9 mouse cellular contexts compared by ENCODE assay signal in genomic region chr4:117132794-117133143, GRCm38 (mm10). TPM values are rescaled to one million over a fixed set of nuclear protein-coding genes. Genes with fewer than 3 reads are reported as not detected.
DNase-seq lines count a peak whose midpoint lies in the region; ATAC-seq and TF ChIP-seq lines count a peak whose summit lies in the region.
"Had no signal": no experiment of that assay in that cellular context is flagged by ENCODE, and none has a peak within 500 bp of the region (broad histone marks: within the 10 kb centered on the region; RNA-seq: fewer than 3 reads in every experiment).

No protein-coding gene starts in this region.

- no peaks in the 10 kb centered on the region for H3K27me3 ChIP-seq in CH12.LX (replicated peaks)
- 0 out of 2 replicates have a peak, but pooled peaks cover 4% of the 10 kb centered on the region for H3K27me3 ChIP-seq in forebrain, embryonic 16.5 days (replicated peaks; ENCODE audit: control insufficient read depth, insufficient read depth, low read length)
- H3K27me3 ChIP-seq in liver, embryonic 15.5 days: peaks cover 30% of the 10 kb centered on the region

- H3K4me3 ChIP-seq in gastrocnemius, adult 2 months: peak overlapping the region; percentile 95
- H3K4me3 ChIP-seq in CH12.LX (replicated peaks in 1 of 3; ENCODE audit: low read depth in 2 of 3, low read length in 2 of 3, poor library complexity in 1 of 3): peak overlapping the region; percentile 86 to 98 (median 91)
- peak overlapping the region; percentile 66 for H3K4me3 ChIP-seq in forebrain, embryonic 16.5 days (replicated peaks; ENCODE audit: low read length)
- peak overlapping the region; percentile 80 for H3K4me3 ChIP-seq in liver, embryonic 15.5 days (replicated peaks)

- no peak overlapping the region; the same call in 1 of the 2 replicates for H3K27ac ChIP-seq in gastrocnemius, adult 2 months
- H3K27ac ChIP-seq in CH12.LX (ENCODE audit: insufficient read depth, low read depth): no peak overlapping the region
- H3K27ac ChIP-seq in forebrain, embryonic 16.5 days (ENCODE audit: low read length): no peak overlapping the region
- no peak overlapping the region for H3K27ac ChIP-seq in liver, embryonic 15.5 days (replicated peaks)

- peak overlapping the region; percentile 91 for H3K4me2 ChIP-seq in CH12.LX (ENCODE audit: insufficient read depth, low read depth, poor library complexity, severe bottlenecking)
- peak overlapping the region; percentile 93 for H3K4me2 ChIP-seq in forebrain, embryonic 16.5 days (ENCODE audit: low read length)
- peak overlapping the region; percentile 98 for H3K4me2 ChIP-seq in liver, embryonic 15.5 days

- no peak for TF ChIP-seq RAD21 in CH12.LX (IDR thresholded peaks at IDR 0.05; ENCODE audit: low read depth, low read length)

- H3K9me3 ChIP-seq in CH12.LX (replicated peaks; ENCODE audit: low read length): no peaks in the 10 kb centered on the region
- no peaks in the 10 kb centered on the region for H3K9me3 ChIP-seq in forebrain, embryonic 16.5 days (ENCODE audit: control insufficient read depth, low read length)
- no peaks in the 10 kb centered on the region for H3K9me3 ChIP-seq in liver, embryonic 15.5 days (replicated peaks)

- H3K9ac ChIP-seq in CH12.LX (ENCODE audit: insufficient read depth, low read depth): peak overlapping the region; percentile 97
- H3K9ac ChIP-seq in forebrain, embryonic 16.5 days (replicated peaks; ENCODE audit: low read depth, low read length): peak overlapping the region; percentile 77
- H3K9ac ChIP-seq in liver, embryonic 15.5 days: peak overlapping the region; percentile 76; the same call in 1 of the 2 replicates

- in situ Hi-C loops in CH12.LX (cut with MboI; ENCODE audit: low pct_ligation_motif_present, low pct_unique_long_range_greater_than_20kb, low sequenced_read_pairs): loop anchor here (5.0 kb wide), 1 partner anchor 130 kb away; no protein-coding TSS in a partner anchor

- no peak for TF ChIP-seq CTCF in gastrocnemius, adult 2 months (IDR thresholded peaks at IDR 0.05)
- no peak for TF ChIP-seq CTCF in CH12.LX (conservative IDR thresholded peaks at IDR 0.05 in 1 of 2, IDR thresholded peaks at IDR 0.05 in 1 of 2; ENCODE audit: low read depth in 2 of 2, low read length in 2 of 2)

- WGBS in forebrain, embryonic 16.5 days: 11% methylated on average over 11 of the region's 11 CpGs
- WGBS in liver, embryonic 15.5 days (ENCODE audit: insufficient replicate concordance): 20% methylated on average over 11 of the region's 11 CpGs

- TF ChIP-seq EP300 in CH12.LX (IDR thresholded peaks at IDR 0.05; ENCODE audit: low read length): no peak

- peaks cover 18 to 59% of the 10 kb centered on the region in 2 experiments for H3K4me1 ChIP-seq in CH12.LX (ENCODE audit: control insufficient read depth in 1 of 2, insufficient read depth in 2 of 2)
- peaks cover 20% of the 10 kb centered on the region for H3K4me1 ChIP-seq in forebrain, embryonic 16.5 days (replicated peaks; ENCODE audit: control insufficient read depth, insufficient read depth, low read length)
- peaks cover 47% of the 10 kb centered on the region for H3K4me1 ChIP-seq in liver, embryonic 15.5 days (replicated peaks)

- H3K36me3 ChIP-seq in CH12.LX (replicated peaks in 1 of 2; ENCODE audit: control insufficient read depth in 1 of 2, insufficient read depth in 1 of 2, low read length in 1 of 2): peaks cover 35 to 45% of the 10 kb centered on the region in 2 experiments
- H3K36me3 ChIP-seq in forebrain, embryonic 16.5 days (ENCODE audit: control insufficient read depth, insufficient read depth): no peaks in the 10 kb centered on the region
- H3K36me3 ChIP-seq in liver, embryonic 15.5 days (replicated peaks): peaks cover 15% of the 10 kb centered on the region; the same call in 1 of the 2 replicates

- H3K79me2 ChIP-seq in CH12.LX (replicated peaks; ENCODE audit: control insufficient read depth, extremely low read depth, insufficient read depth, poor library complexity, severe bottlenecking): peaks cover 20% of the 10 kb centered on the region

- dilution Hi-C loops in CH12.LX (cut with MboI; ENCODE audit: extremely low pct_ligation_motif_present, extremely low pct_unique_long_range_greater_than_20kb, low sequenced_read_pairs): no loop called here

- intact Hi-C loops in gastrocnemius, adult 2 months (cut with DNase I): no loop called here

- DNase-seq in gastrocnemius, adult 2 months: no peak
- no peak for DNase-seq in gastrocnemius, postnatal 25 days
- DNase-seq in CH12.LX (ENCODE audit: extremely low read depth): no peak
- no peak for DNase-seq in adrenal gland, postnatal 25 days
- DNase-seq in frontal cortex, postnatal 10 days (ENCODE audit: low spot score in 2 of 2): no peak
- no peak for DNase-seq in cerebellum, adult 18-20 months
- DNase-seq: embryo, embryonic 11 days had no signal

- no peak for ATAC-seq in forebrain, embryonic 16.5 days
- ATAC-seq in liver, embryonic 15.5 days (ENCODE audit: insufficient read depth): no peak

- no peak for TF ChIP-seq POLR2A in CH12.LX (IDR thresholded peaks at IDR 0.05; ENCODE audit: low read depth, low read length)

TF ChIP-seq in CH12.LX, 34 proteins besides CTCF, POLR2A, EP300 and RAD21 (continues in another document):
- no peak for TF ChIP-seq SIN3A (IDR thresholded peaks at IDR 0.05; ENCODE audit: low read length)
- no peak for TF ChIP-seq E2F4 (IDR thresholded peaks at IDR 0.05; ENCODE audit: insufficient replicate concordance, low read depth, low read length)
- TF ChIP-seq GABPA (IDR thresholded peaks at IDR 0.05; ENCODE audit: insufficient replicate concordance, low read depth, low read length): no peak
- no peak for TF ChIP-seq SMC3 (IDR thresholded peaks at IDR 0.05; ENCODE audit: low read depth, low read length)
- TF ChIP-seq NRF1 (IDR thresholded peaks at IDR 0.05; ENCODE audit: low read depth, low read length): no peak
- no peak for TF ChIP-seq RCOR1 (conservative IDR thresholded peaks at IDR 0.05; ENCODE audit: low read depth, low read length)
- TF ChIP-seq ZC3H11A (IDR thresholded peaks at IDR 0.05; ENCODE audit: low read depth, low read length): no peak
- no peak for TF ChIP-seq UBTF (IDR thresholded peaks at IDR 0.05; ENCODE audit: low read depth, low read length)
- TF ChIP-seq TBP (conservative IDR thresholded peaks at IDR 0.05; ENCODE audit: low read depth, low read length): no peak
- TF ChIP-seq MXI1 (IDR thresholded peaks at IDR 0.05; ENCODE audit: low read depth, low read length): no peak
- TF ChIP-seq MAFK (IDR thresholded peaks at IDR 0.05; ENCODE audit: insufficient replicate concordance, low read length): no peak
- no peak for TF ChIP-seq PAX5 (IDR thresholded peaks at IDR 0.05; ENCODE audit: low read length)
- no peak for TF ChIP-seq MAX (IDR thresholded peaks at IDR 0.05; ENCODE audit: low read length)
- no peak for TF ChIP-seq TCF12 (IDR thresholded peaks at IDR 0.05; ENCODE audit: low read depth, low read length)
- TF ChIP-seq CHD2 (IDR thresholded peaks at IDR 0.05; ENCODE audit: low read length): no peak
- no peak for TF ChIP-seq HCFC1 (IDR thresholded peaks at IDR 0.05; ENCODE audit: low read depth, low read length)

RNA-seq across cellular contexts. Expression of gene Plk3, which starts 1.0 kb away (rescaled TPM):
- total RNA-seq in gastrocnemius, adult 2 months (2021): under 1 TPM; 0.73 to 0.74 TPM
- under 1 TPM; 0.51 to 0.62 TPM for total RNA-seq in gastrocnemius, postnatal 25 days (2021)
- total RNA-seq in CH12.LX (2012; rRNA removed) (12.0 and 13.8 TPM in 2 replicates), CH12.LX (2014; rRNA removed) (8.6 and 8.8 TPM in 2 replicates)
- polyA plus RNA-seq in CH12.LX (2012; ENCODE audit: insufficient read length, low read depth): 14.7 and 18.5 TPM in 2 replicates
- 9.6 and 10.2 TPM in 2 replicates for polyA plus RNA-seq in forebrain, embryonic 16.5 days (2015; fragmentation: Nextera tagmentation; extraction: Ambion mirVana)
- polyA plus RNA-seq in liver, embryonic 15.5 days (2015; fragmentation: Nextera tagmentation; extraction: Ambion mirVana): 2.5 and 3.2 TPM in 2 replicates
- total RNA-seq in adrenal gland, postnatal 25 days (2021): 4.6 and 5.2 TPM in 2 replicates

RNA-seq across cellular contexts. Expression of gene Tctex1d4, which starts 6.2 kb away (rescaled TPM):
- total RNA-seq in gastrocnemius, adult 2 months (2021): not detected
- not detected for total RNA-seq in gastrocnemius, postnatal 25 days (2021)
- total RNA-seq in CH12.LX (2012; rRNA removed) (0.55 and 0.98 TPM in 2 replicates), CH12.LX (2014; rRNA removed) (not detected in 2 replicates)
- polyA plus RNA-seq in CH12.LX (2012; ENCODE audit: insufficient read length, low read depth): not detected in 2 replicates
- polyA plus RNA-seq in forebrain, embryonic 16.5 days (2015; fragmentation: Nextera tagmentation; extraction: Ambion mirVana): 0.35 and 0.53 TPM in 2 replicates
- polyA plus RNA-seq in liver, embryonic 15.5 days (2015; fragmentation: Nextera tagmentation; extraction: Ambion mirVana): 0.12 TPM in 1 of 2 replicates, not detected in the other
- not detected in 2 replicates for total RNA-seq in adrenal gland, postnatal 25 days (2021)

RNA-seq across cellular contexts. Expression of gene Btbd19, which starts 7.2 kb away (rescaled TPM):
- 1 to 10 TPM; 2.3 to 2.5 TPM for total RNA-seq in gastrocnemius, adult 2 months (2021)
- total RNA-seq in gastrocnemius, postnatal 25 days (2021): 1 to 10 TPM; 2.0 to 3.0 TPM
- 31.5 and 32.4 TPM in 2 replicates for total RNA-seq in CH12.LX (2012; rRNA removed)
- total RNA-seq in CH12.LX (2014; rRNA removed): 49.7 and 51.1 TPM in 2 replicates
- polyA plus RNA-seq in CH12.LX (2012; ENCODE audit: insufficient read length, low read depth): 32.9 and 36.3 TPM in 2 replicates
- 4.3 and 4.8 TPM in 2 replicates for polyA plus RNA-seq in forebrain, embryonic 16.5 days (2015; fragmentation: Nextera tagmentation; extraction: Ambion mirVana)
- polyA plus RNA-seq in liver, embryonic 15.5 days (2015; fragmentation: Nextera tagmentation; extraction: Ambion mirVana): 2.9 and 3.2 TPM in 2 replicates
- total RNA-seq in adrenal gland, postnatal 25 days (2021): 8.3 and 9.4 TPM in 2 replicates

RNA-seq across cellular contexts. Expression of gene Rps8, which starts 23.3 kb away (rescaled TPM):
- 100 to 1,000 TPM; 527 to 622 TPM for total RNA-seq in gastrocnemius, adult 2 months (2021)
- 100 to 1,000 TPM; 527 to 576 TPM for total RNA-seq in gastrocnemius, postnatal 25 days (2021)
- total RNA-seq in CH12.LX (2012; rRNA removed): 5,379 and 5,435 TPM in 2 replicates
- 2,191 and 2,455 TPM in 2 replicates for total RNA-seq in CH12.LX (2014; rRNA removed)
- 1,480 and 1,967 TPM in 2 replicates for polyA plus RNA-seq in CH12.LX (2012; ENCODE audit: insufficient read length, low read depth)
- 418 and 427 TPM in 2 replicates for polyA plus RNA-seq in forebrain, embryonic 16.5 days (2015; fragmentation: Nextera tagmentation; extraction: Ambion mirVana)
- polyA plus RNA-seq in liver, embryonic 15.5 days (2015; fragmentation: Nextera tagmentation; extraction: Ambion mirVana): 536 and 611 TPM in 2 replicates
- 876 and 1,008 TPM in 2 replicates for total RNA-seq in adrenal gland, postnatal 25 days (2021)

RNA-seq across cellular contexts. Expression of gene Ptch2, which starts 36.9 kb away (rescaled TPM):
- under 1 TPM; 0.22 to 0.54 TPM for total RNA-seq in gastrocnemius, adult 2 months (2021)
- total RNA-seq in gastrocnemius, postnatal 25 days (2021): 1 to 10 TPM; 1.5 to 1.8 TPM
- total RNA-seq in CH12.LX (2012; rRNA removed) (0.04 and 0.21 TPM in 2 replicates), CH12.LX (2014; rRNA removed) (not detected in 2 replicates)
- polyA plus RNA-seq in CH12.LX (2012; ENCODE audit: insufficient read length, low read depth): 0.46 and 0.79 TPM in 2 replicates
- 2.9 and 5.5 TPM in 2 replicates for polyA plus RNA-seq in forebrain, embryonic 16.5 days (2015; fragmentation: Nextera tagmentation; extraction: Ambion mirVana)
- polyA plus RNA-seq in liver, embryonic 15.5 days (2015; fragmentation: Nextera tagmentation; extraction: Ambion mirVana): 0.56 and 0.66 TPM in 2 replicates
- 5.3 and 9.8 TPM in 2 replicates for total RNA-seq in adrenal gland, postnatal 25 days (2021)
